Mouse (Mus musculus): Measurements from ENCODE around the gene Gtsf1l.
A peak's percentile ranks its signal among the peaks of the same experiment; 100 is the strongest.

Gtsf1l gene

GRCm38 (mm10) chr2:163049116-163049515 lies 38.5 kb downstream of the Gtsf1l start:
- DNase-seq, result no peak

GRCm38 (mm10) chr2:163048125-163048524 lies 39.5 kb downstream of the Gtsf1l start:
- DNase-seq, result peak; percentile 81 to 85

- no peak for DNase-seq
Observed at GRCm38 (mm10) chr2:163039940-163040339, 47.7 kb downstream of the Gtsf1l start.

Data from kidney, postnatal 25 days (tissue).